Mouse (Mus musculus): ENCODE measurements around the gene Gpr179.
"Not testable (repeated sequence)": the region's sequence is repeated elsewhere in the genome, so short reads cannot be mapped to it uniquely, and the experiment has no call there.

- TF ChIP-seq POLR2A, CTCF (IDR thresholded peaks at IDR 0.05; ENCODE audit: insufficient read depth, low read depth, low read length): not testable (repeated sequence)
Measured at GRCm38 (mm10) chr11:97357663-97358062, 5.8 kb upstream of the Gpr179 start.

Measured in olfactory bulb, adult 2 months (tissue).